Mouse (Mus musculus): ENCODE measurements at regions not wholly inside any gene's neighbourhood (a gene's known extent, or its start where the extent isn't known, plus 50 kb on each side); places are given as distances from the start of the nearest gene placed in this dataset.

DNA sequence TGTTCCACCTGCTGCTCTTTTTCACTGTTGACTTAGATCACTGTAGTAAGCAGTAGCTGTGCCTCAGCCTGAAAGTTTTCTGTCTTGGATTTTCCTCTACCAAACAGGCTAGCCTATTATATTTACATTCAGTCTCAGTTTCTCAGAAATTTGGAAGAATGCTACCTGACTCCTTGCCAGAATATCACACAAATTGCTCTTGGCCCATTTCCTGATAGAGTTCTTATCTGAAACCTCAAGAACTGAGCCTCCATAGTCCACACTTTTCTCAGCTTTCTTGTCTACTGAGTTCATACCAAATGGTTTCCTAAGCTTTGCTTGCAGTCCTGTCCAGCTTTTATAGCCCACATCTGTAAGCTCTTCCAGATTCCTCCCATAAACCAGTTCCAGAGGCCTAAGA is 78.8 kb upstream of the Gm21897 start:
- no peaks in the 10 kb centered on the region for H3K36me3 ChIP-seq (replicated peaks in 1 of 2; ENCODE audit: control insufficient read depth in 1 of 2, insufficient read depth in 1 of 2, low read length in 1 of 2)
- no peak overlapping the region for H3K9ac ChIP-seq (ENCODE audit: insufficient read depth, low read depth)

DNA sequence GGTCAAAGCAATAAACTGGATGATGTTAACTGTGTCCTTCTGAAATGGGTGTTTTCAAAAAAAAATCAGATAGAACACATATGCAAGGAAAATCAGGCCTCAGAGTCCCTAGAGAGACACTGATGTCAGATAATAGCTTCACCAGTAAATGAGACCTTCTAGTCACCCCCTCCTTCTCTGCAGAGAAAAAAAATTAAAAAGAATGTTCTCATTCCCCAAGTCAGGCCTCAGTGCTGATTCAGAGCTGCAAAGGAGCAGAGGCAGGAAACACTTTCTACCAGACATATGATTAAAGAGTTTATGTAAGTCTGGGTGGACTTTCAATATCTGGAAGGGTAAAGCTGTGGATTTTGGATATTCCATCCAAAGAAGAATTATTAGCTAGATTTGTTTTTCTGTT is 67.1 kb upstream of the Gm21897 start:
- in situ Hi-C loops (cut with MboI; ENCODE audit: low pct_ligation_motif_present, low pct_unique_long_range_greater_than_20kb, low sequenced_read_pairs) (no loop called here), dilution Hi-C loops (cut with MboI; ENCODE audit: extremely low pct_ligation_motif_present, extremely low pct_unique_long_range_greater_than_20kb, low sequenced_read_pairs) (no loop called here)
- Histone ChIP-seq H3K27ac (ENCODE audit: insufficient read depth, low read depth) (no peak overlapping the region), H3K4me3 (replicated peaks in 1 of 3; ENCODE audit: low read depth in 2 of 3, low read length in 2 of 3, poor library complexity in 1 of 3) (no peak overlapping the region), H3K4me1 (ENCODE audit: control insufficient read depth in 1 of 2, insufficient read depth in 2 of 2) (no peaks in the 10 kb centered on the region), H3K79me2 (replicated peaks; ENCODE audit: control insufficient read depth, extremely low read depth, insufficient read depth, poor library complexity, severe bottlenecking) (no peaks in the 10 kb centered on the region), H3K9ac (ENCODE audit: insufficient read depth, low read depth) (no peak overlapping the region), H3K4me2 (ENCODE audit: insufficient read depth, low read depth, poor library complexity, severe bottlenecking) (no peak overlapping the region), H3K27me3 (replicated peaks) (peaks cover 3% of the 10 kb centered on the region), H3K9me3 (replicated peaks; ENCODE audit: low read length) (no peaks in the 10 kb centered on the region), H3K36me3 (replicated peaks in 1 of 2; ENCODE audit: control insufficient read depth in 1 of 2, insufficient read depth in 1 of 2, low read length in 1 of 2) (no peaks in the 10 kb centered on the region)
- no peak for DNase-seq (ENCODE audit: extremely low read depth)
- no peak for TF ChIP-seq ZKSCAN1 (IDR thresholded peaks at IDR 0.05; ENCODE audit: borderline replicate concordance, low read depth, low read length)
- TF ChIP-seq PAX5 (IDR thresholded peaks at IDR 0.05; ENCODE audit: low read length) = no peak
- no peak for TF ChIP-seq ETS1 (conservative IDR thresholded peaks at IDR 0.05; ENCODE audit: low read depth, low read length)
- no peak for TF ChIP-seq UBTF (IDR thresholded peaks at IDR 0.05; ENCODE audit: low read depth, low read length)

More for the DNA sequence above, 78.8 kb upstream of the Gm21897 start:
- no peak overlapping the region for H3K27ac ChIP-seq (ENCODE audit: insufficient read depth, low read depth)
- no peaks in the 10 kb centered on the region for H3K79me2 ChIP-seq (replicated peaks; ENCODE audit: control insufficient read depth, extremely low read depth, insufficient read depth, poor library complexity, severe bottlenecking)
- H3K4me2 ChIP-seq (ENCODE audit: insufficient read depth, low read depth, poor library complexity, severe bottlenecking) = no peak overlapping the region
- H3K9me3 ChIP-seq (replicated peaks; ENCODE audit: low read length) = no peaks in the 10 kb centered on the region
- peaks cover 7% of the 10 kb centered on the region for H3K27me3 ChIP-seq (replicated peaks)
- H3K4me1 ChIP-seq (ENCODE audit: control insufficient read depth in 1 of 2, insufficient read depth in 2 of 2) = no peaks in the 10 kb centered on the region
- no peak overlapping the region for H3K4me3 ChIP-seq (replicated peaks in 1 of 3; ENCODE audit: low read depth in 2 of 3, low read length in 2 of 3, poor library complexity in 1 of 3)
- no peak for TF ChIP-seq POLR2AphosphoS2 (IDR thresholded peaks at IDR 0.05; ENCODE audit: low read depth, low read length)
- no peak for TF ChIP-seq PAX5 (IDR thresholded peaks at IDR 0.05; ENCODE audit: low read length)
- no peak for TF ChIP-seq HCFC1 (IDR thresholded peaks at IDR 0.05; ENCODE audit: low read depth, low read length)
- no peak for TF ChIP-seq MYC (IDR thresholded peaks at IDR 0.05; ENCODE audit: low read depth, low read length)
- TF ChIP-seq MAX (IDR thresholded peaks at IDR 0.05; ENCODE audit: low read length) = no peak
- no peak for TF ChIP-seq USF1 (IDR thresholded peaks at IDR 0.05; ENCODE audit: low read depth, low read length)
- TF ChIP-seq POLR2A (IDR thresholded peaks at IDR 0.05; ENCODE audit: low read depth, low read length) = no peak
- TF ChIP-seq ZC3H11A (IDR thresholded peaks at IDR 0.05; ENCODE audit: low read depth, low read length) = no peak
- no peak for TF ChIP-seq UBTF (IDR thresholded peaks at IDR 0.05; ENCODE audit: low read depth, low read length)
- TF ChIP-seq KAT2A (IDR thresholded peaks at IDR 0.05; ENCODE audit: insufficient replicate concordance, low read length) = no peak
- TF ChIP-seq SIN3A (IDR thresholded peaks at IDR 0.05; ENCODE audit: low read length) = no peak
- TF ChIP-seq TBP (conservative IDR thresholded peaks at IDR 0.05; ENCODE audit: low read depth, low read length) = no peak
- in situ Hi-C loops (cut with MboI; ENCODE audit: low pct_ligation_motif_present, low pct_unique_long_range_greater_than_20kb, low sequenced_read_pairs) = no loop called here
- dilution Hi-C loops (cut with MboI; ENCODE audit: extremely low pct_ligation_motif_present, extremely low pct_unique_long_range_greater_than_20kb, low sequenced_read_pairs) = no loop called here
- no peak for DNase-seq (ENCODE audit: extremely low read depth)

DNA sequence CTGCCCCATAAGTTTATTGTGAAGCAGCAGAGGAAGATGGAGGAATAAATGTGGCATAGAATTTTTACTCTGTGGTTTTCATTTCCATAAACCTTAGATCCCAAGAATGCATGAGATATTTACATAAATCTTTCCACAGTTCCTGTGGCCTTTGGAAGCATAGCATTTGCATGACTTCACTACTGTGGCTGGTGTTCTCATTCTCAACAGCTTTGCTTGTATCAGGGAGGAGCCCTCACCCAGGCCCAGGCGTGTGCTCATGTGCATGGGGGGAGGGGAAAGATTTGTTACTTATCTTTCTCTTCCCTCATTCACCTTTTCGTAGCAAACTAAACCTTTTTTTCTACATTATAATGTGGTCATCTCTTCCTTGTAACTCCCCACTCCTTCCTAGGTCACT is 65.6 kb upstream of the Gm21897 start:
- Histone ChIP-seq H3K4me2 (ENCODE audit: insufficient read depth, low read depth, poor library complexity, severe bottlenecking) (no peak overlapping the region), H3K4me1 (ENCODE audit: control insufficient read depth in 1 of 2, insufficient read depth in 2 of 2) (no peaks in the 10 kb centered on the region), H3K27ac (ENCODE audit: insufficient read depth, low read depth) (no peak overlapping the region), H3K4me3 (replicated peaks in 1 of 3; ENCODE audit: low read depth in 2 of 3, low read length in 2 of 3, poor library complexity in 1 of 3) (no peak overlapping the region), H3K36me3 (replicated peaks in 1 of 2; ENCODE audit: control insufficient read depth in 1 of 2, insufficient read depth in 1 of 2, low read length in 1 of 2) (no peaks in the 10 kb centered on the region), H3K27me3 (replicated peaks) (peaks cover 3% of the 10 kb centered on the region), H3K79me2 (replicated peaks; ENCODE audit: control insufficient read depth, extremely low read depth, insufficient read depth, poor library complexity, severe bottlenecking) (no peaks in the 10 kb centered on the region), H3K9ac (ENCODE audit: insufficient read depth, low read depth) (no peak overlapping the region), H3K9me3 (replicated peaks; ENCODE audit: low read length) (no peaks in the 10 kb centered on the region)
- dilution Hi-C loops (cut with MboI; ENCODE audit: extremely low pct_ligation_motif_present, extremely low pct_unique_long_range_greater_than_20kb, low sequenced_read_pairs) (no loop called here), in situ Hi-C loops (cut with MboI; ENCODE audit: low pct_ligation_motif_present, low pct_unique_long_range_greater_than_20kb, low sequenced_read_pairs) (no loop called here)
- no peak for DNase-seq (ENCODE audit: extremely low read depth)
- no peak for TF ChIP-seq ZNF384 (IDR thresholded peaks at IDR 0.05; ENCODE audit: low read depth, low read length)
- TF ChIP-seq KAT2A (IDR thresholded peaks at IDR 0.05; ENCODE audit: insufficient replicate concordance, low read length) = no peak
- TF ChIP-seq UBTF (IDR thresholded peaks at IDR 0.05; ENCODE audit: low read depth, low read length) = no peak
- no peak for TF ChIP-seq GABPA (IDR thresholded peaks at IDR 0.05; ENCODE audit: insufficient replicate concordance, low read depth, low read length)
- no peak for TF ChIP-seq IRF4 (IDR thresholded peaks at IDR 0.05; ENCODE audit: low read depth, low read length)
- no peak for TF ChIP-seq BHLHE40 (IDR thresholded peaks at IDR 0.05; ENCODE audit: low read depth, low read length)
- TF ChIP-seq CTCF (conservative IDR thresholded peaks at IDR 0.05 in 1 of 2, IDR thresholded peaks at IDR 0.05 in 1 of 2; ENCODE audit: low read depth in 2 of 2, low read length in 2 of 2) = no peak
- no peak for TF ChIP-seq MEF2A (IDR thresholded peaks at IDR 0.05; ENCODE audit: borderline replicate concordance, low read depth, low read length)
- no peak for TF ChIP-seq MAFK (IDR thresholded peaks at IDR 0.05; ENCODE audit: insufficient replicate concordance, low read length)

All from CH12.LX (cell line).